Mouse (Mus musculus): ENCODE data around the gene Jmjd8. TPM values are rescaled to one million over a fixed set of nuclear protein-coding genes. Genes with fewer than 3 reads are reported as not detected.

Jmjd8 gene
- total RNA-seq, 4 experiments from 2014 or later = 61.0 to 63.6 (median 61.8) TPM

- DNase-seq (ENCODE audit: low spot score in 2 of 2) = no peak
These were observed 20.6 kb upstream of the Jmjd8 start for GRCm38 (mm10) chr17:25808028-25808427.

GRCm38 (mm10) chr17:25808789-25809605, 19.7 kb upstream of the Jmjd8 start, which contains the start of gene Fbxl16:
Fbxl16 (plus strand) TSS chr17:25809085.
- DNase-seq (ENCODE audit: low spot score in 2 of 2) = peak; percentile 86 to 87

- no peak for DNase-seq (ENCODE audit: low spot score in 2 of 2)
These were observed 18.9 kb upstream of the Jmjd8 start for GRCm38 (mm10) chr17:25809606-25810340.

GRCm38 (mm10) chr17:25810890-25811289, 17.8 kb upstream of the Jmjd8 start:
- no peak for DNase-seq (ENCODE audit: low spot score in 2 of 2)

GRCm38 (mm10) chr17:25813471-25813870, 15.2 kb upstream of the Jmjd8 start:
- peak; percentile 80 to 81 for DNase-seq (ENCODE audit: low spot score in 2 of 2)

- no peak for DNase-seq (ENCODE audit: low spot score in 2 of 2)
These were observed 11.0 kb upstream of the Jmjd8 start for GRCm38 (mm10) chr17:25817662-25818061.

GRCm38 (mm10) chr17:25818851-25819780, 9.6 kb upstream of the Jmjd8 start:
- no peak for DNase-seq (ENCODE audit: low spot score in 2 of 2)

- DNase-seq (ENCODE audit: low spot score in 2 of 2) = peak in 1 of 2 experiments; percentile 83
These were observed 5.2 kb upstream of the Jmjd8 start, which contains the start of gene Wdr24 for GRCm38 (mm10) chr17:25823452-25823851. Wdr24 (plus strand) TSS chr17:25823627.

- DNase-seq (ENCODE audit: low spot score in 2 of 2) = no peak
These were observed 4.1 kb upstream of the Jmjd8 start for GRCm38 (mm10) chr17:25824362-25825142.

- no peak for DNase-seq (ENCODE audit: low spot score in 2 of 2)
These were observed 3.4 kb upstream of the Jmjd8 start for GRCm38 (mm10) chr17:25825311-25825710.

- no peak for DNase-seq (ENCODE audit: low spot score in 2 of 2)
These were observed 2.6 kb upstream of the Jmjd8 start for GRCm38 (mm10) chr17:25825984-25826570.

GRCm38 (mm10) chr17:25827011-25827410, 1.7 kb upstream of the Jmjd8 start:
- no peak for DNase-seq (ENCODE audit: low spot score in 2 of 2)

- no peak for DNase-seq (ENCODE audit: low spot score in 2 of 2)
These were observed 983 bp upstream of the Jmjd8 start for GRCm38 (mm10) chr17:25827546-25828222.

- no peak for DNase-seq (ENCODE audit: low spot score in 2 of 2)
These were observed 458 bp upstream of the Jmjd8 start for GRCm38 (mm10) chr17:25828223-25828594.

- DNase-seq (ENCODE audit: low spot score in 2 of 2) = no peak
These were observed 921 bp downstream of the Jmjd8 start for GRCm38 (mm10) chr17:25829558-25830017.

GRCm38 (mm10) chr17:25830200-25830753, 1.6 kb downstream of the Jmjd8 start:
- no peak for DNase-seq (ENCODE audit: low spot score in 2 of 2)

GRCm38 (mm10) chr17:25830806-25831431, 2.3 kb downstream of the Jmjd8 start:
- DNase-seq (ENCODE audit: low spot score in 2 of 2) = no peak

GRCm38 (mm10) chr17:25831451-25832281, 3.0 kb downstream of the Jmjd8 start:
- no peak for DNase-seq (ENCODE audit: low spot score in 2 of 2)

All from layer of hippocampus, adult 8-10 months (tissue).